Mouse (Mus musculus) activated CD4-positive, CD25-positive, alpha-beta regulatory T cell, adult 4 months (primary cell): Measurements from ENCODE around the gene Pcsk5. TPM values are rescaled to one million over a fixed set of nuclear protein-coding genes. Genes with fewer than 3 reads are reported as not detected.
"Not testable (repeated sequence)": the region's sequence is repeated elsewhere in the genome, so short reads cannot be mapped to it uniquely, and the experiment has no call there.

Source experiments
- ATAC-seq: one replicate; pipeline ENCODE4 v1.8.0; 2017
- polyA plus RNA-seq, 2 experiments: library from polyadenylated mRNA; unstranded; fragments of 100-300 nt; shearing (Covaris generic); gene quantifications; one replicate each; pipeline ENCODE4 v1.2.1; 2017

The Pcsk5 gene
- polyA plus RNA-seq, 2 experiments from 2014 or later, result not detected

- ATAC-seq, result no peak
Measured at GRCm38 (mm10) chr19:17567264-17567663, 270.2 kb downstream of the Pcsk5 start.

- ATAC-seq, result no peak
Measured at GRCm38 (mm10) chr19:17566097-17566496, 271.3 kb downstream of the Pcsk5 start.

DNA sequence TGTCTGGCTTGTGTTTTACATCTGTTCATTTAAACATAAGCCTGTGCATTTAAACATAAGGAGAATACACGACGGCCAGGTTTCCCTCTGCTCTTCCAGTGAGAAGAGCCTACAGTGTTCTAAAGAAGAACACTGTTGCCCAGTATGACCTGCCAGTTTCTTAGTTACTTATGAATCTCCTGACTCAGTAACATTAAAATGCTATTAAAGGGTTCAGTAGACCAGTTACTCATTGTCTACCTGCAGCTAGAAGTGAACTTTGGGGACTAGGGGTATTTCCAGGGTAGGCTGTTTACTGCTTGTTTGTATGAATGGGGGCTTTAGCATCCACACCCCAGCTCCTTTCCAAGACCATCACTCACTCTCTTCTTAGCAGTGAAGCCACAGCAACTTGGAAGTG lies 278.7 kb downstream of the Pcsk5 start:
- ATAC-seq, result no peak

DNA sequence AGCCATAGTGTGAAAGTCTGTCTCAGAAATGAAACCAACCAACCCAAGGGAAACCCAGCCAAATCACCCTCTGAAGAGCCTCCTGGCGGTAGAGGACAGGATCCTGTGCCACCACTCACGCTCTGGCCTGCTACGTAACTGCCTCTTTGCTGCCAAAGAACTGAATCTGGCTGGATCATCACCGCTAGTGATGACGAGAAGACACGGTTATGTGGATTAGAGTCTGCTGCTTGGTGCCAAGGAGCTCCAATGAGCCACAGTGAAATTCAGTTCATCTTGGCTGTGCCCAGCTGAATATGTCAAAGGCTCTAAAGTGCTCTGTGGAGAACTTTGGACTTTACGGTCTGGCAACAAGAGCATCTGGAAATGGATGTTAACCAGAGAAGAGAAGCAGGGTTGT lies 282.3 kb downstream of the Pcsk5 start:
- no peak for ATAC-seq

DNA sequence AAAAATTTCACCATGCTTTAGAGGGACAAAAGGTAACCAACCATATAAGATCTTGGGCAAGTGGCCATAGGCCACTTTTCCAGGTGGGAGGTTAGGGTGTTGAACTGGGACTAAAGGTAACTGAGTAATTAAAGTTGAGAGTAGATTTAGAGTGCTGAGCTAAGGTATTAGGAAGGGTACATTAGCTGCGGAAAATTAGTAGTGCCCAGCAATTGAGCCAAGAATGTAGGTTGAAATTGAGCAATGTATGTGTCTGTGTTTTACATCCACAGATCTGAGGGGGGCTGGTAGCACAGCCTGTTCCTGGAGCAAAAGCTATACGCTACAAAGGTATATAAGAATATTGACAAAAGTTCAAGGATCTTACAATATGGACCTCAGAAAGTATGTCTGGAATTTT lies 282.9 kb downstream of the Pcsk5 start:
- ATAC-seq, result no peak

- ATAC-seq, result no peak
Measured at GRCm38 (mm10) chr19:17553396-17554100, 283.9 kb downstream of the Pcsk5 start.

- ATAC-seq, result no peak
Measured at GRCm38 (mm10) chr19:17528746-17529532, 308.5 kb downstream of the Pcsk5 start.

DNA sequence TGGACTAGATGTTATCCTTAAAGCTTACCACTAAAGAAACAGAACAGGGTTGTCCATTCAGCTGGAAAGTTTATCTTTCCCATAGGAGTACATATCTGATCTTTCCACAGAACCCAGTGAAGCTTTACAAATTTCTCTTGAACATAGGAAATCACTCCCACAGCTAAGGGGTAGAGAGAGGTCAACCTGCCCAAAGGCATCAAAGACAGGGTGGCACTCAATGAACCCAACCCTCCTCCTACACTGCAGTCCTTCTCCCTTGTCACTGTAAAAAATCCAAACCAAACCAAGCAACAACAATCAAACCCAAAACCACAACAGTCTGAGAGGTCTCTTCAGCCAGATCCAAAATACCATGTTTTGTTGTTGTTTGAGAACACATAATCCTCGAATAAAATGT lies 311.9 kb downstream of the Pcsk5 start:
- ATAC-seq, result no peak

DNA sequence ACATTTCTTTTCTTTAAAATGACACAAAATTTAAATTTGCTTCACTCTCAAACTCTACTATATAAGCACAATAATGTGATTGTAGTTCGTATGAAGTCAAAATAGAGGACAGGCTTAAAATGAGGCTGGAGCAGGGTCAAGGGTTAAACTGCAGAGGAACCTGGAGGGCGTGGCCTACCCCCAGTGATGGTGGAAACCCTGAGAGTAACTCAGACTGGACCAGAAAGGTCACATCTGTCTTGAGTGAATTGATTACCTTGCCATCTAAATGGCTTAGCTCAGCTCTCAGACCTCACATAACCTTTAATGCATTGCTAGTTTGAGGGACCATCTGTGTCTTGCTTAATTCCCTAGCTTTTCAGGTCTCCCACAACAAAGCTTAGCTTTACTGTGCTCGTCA lies 323.0 kb downstream of the Pcsk5 start:
- no peak for ATAC-seq

- no peak for ATAC-seq
Measured at GRCm38 (mm10) chr19:17511283-17511682, 326.1 kb downstream of the Pcsk5 start.

DNA sequence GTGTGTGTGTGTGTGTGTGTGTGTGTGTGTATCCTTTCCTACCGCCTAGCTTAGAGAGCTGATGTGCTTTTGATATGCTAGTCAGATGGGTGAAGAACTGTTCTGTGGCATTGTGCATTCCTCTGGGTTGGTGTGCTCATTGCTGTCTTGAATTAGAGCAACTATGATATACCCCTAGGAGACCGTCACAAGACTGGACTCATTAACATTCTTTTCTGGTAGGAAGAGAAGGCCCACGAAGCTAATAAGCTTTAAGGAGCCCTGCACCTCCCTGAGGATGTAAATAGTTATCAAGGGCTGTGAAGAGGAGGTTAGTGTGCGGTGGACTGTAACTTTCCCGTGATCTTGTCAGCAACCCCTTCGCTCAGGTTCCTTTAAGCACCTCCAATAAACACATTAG lies 333.2 kb downstream of the Pcsk5 start:
- no peak for ATAC-seq

- ATAC-seq, result no peak
Measured at GRCm38 (mm10) chr19:17498586-17499235, 338.7 kb downstream of the Pcsk5 start.

DNA sequence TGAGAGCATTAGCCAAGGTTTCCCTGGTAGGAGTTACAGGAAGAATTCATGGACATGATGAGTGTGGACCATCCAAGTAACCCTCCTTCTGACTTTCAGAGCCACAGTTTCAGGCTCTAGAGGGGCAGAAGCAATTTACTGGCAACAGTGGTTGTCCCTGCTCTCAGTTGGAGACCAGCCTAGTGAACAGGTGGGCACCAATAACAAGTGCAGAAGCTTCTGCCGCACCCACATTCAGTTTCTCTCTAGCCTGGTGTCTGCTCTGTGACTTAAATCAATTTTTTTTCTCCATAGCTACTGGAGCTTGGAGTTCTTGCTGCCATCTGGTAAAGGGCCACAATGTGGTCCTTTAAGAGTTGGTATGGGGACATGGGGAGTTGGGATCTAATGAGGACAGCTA lies 341.3 kb downstream of the Pcsk5 start:
- ATAC-seq, result no peak

- ATAC-seq, result no peak
Measured at GRCm38 (mm10) chr19:17491822-17492544, 345.4 kb downstream of the Pcsk5 start.

- ATAC-seq, result no peak
Measured at GRCm38 (mm10) chr19:17491322-17491721, 346.1 kb downstream of the Pcsk5 start.

DNA sequence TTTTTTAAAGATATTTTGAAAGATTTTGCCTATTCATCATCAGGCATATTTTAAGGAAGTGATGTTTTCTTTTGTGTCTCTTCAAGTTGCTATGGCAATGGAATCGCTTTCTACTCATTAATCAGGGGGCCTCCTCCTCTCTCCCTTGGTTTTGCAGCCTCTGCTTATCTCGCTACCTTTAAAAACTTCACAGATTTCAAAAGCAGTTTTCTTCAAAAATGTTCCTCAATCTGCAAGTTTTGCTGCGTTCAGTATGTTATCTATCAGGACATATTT lies 347.6 kb downstream of the Pcsk5 start:
- no peak for ATAC-seq

- ATAC-seq, result no peak
Measured at GRCm38 (mm10) chr19:17489041-17489865, 348.2 kb downstream of the Pcsk5 start.

DNA sequence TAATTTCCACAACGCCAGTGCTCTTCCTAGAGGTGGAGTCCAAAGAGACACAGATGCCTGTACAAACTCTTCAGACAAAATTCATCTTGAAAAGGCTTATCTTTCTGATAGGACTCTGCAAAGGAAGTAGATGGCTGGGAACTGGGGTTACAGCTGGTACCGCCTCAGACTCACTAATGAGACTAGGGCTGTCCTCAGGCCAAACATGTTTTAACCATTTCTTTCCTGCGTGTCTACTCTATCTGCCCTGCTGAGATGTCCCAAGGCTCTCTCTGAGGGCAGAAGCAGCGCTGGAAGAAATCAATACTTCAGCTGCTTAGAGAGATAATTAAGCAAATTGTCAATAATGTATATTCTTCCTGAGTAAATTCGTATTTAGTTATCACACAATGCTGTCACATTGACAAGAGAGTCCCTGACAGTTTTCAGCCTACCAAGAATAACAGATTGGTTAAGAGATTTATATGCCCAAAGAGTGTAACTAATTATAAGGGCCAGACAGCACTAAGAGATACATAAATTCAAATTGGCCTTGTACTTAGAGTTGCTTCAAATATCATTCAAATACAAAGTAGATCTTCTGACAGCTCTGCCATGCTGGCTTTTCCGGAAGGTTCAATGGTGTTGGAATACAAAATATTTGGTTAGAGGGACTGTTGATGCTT lies 355.2 kb downstream of the Pcsk5 start:
- ATAC-seq, result no peak

DNA sequence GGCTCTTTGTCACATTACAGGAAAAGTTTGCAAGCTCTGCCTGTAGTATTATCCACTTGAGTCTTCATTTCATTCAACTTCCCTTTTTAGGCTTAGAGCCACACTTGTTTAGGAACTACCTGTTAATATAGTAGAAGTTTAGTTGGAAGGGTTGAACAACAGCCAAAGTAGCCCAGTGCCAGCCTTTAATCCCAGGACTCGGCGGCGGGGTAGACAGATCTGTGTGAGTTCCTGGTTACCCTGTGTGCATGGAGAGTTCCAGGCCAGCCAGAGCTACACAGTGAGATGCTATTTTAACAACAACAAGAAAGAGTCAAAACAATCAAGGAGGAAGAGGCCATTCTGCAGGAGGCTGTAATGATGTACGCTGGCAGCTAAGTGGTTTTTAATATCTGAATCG lies 358.0 kb downstream of the Pcsk5 start:
- no peak for ATAC-seq

- ATAC-seq, result no peak
Measured at GRCm38 (mm10) chr19:17476021-17476420, 361.4 kb downstream of the Pcsk5 start.

DNA sequence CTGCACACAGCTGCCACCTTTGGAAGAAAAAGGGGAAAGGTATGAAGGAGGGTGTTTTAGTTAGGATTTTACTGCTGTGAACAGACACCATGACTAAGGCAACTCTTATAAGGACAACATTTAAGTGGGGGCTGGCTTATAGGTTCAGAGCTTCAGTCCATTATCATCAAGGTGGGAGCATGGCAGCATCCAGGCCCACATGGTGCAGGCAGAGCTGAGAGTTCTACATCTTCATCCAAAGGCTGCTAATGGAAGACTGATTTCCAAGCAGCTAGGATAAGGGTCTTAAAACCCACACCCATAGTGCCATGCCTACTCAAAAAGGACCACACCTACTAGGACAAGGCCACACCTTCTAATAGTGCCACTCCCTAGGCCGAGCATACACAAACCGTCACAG lies 364.3 kb downstream of the Pcsk5 start:
- ATAC-seq, result not testable (repeated sequence)

- ATAC-seq, result no peak
Measured at GRCm38 (mm10) chr19:17471861-17472260, 365.6 kb downstream of the Pcsk5 start.
